In the genomic region with DNA sequence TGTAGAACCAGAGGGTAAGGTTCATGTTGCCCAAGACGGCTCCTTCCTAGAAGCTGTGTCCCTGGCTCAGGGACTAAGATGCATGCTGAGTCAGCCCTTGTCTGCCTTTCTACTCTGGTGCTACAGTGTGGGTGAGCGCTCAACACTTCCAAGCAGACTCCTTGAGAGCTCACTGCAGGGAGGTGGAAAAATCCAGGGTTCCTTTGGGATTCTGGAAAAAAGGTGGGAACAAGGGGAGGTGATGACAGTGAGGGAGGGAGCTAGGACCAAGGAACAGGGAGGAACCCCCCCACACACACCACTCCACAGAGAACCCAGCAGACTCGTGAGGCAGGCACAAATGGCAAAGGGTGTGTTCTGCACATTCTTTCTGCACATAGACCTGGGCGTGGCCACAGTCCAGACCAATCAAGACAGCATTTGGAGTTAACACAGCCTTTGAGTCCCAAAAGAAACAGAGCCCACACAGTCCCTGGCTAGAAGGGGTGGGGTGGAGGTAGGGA, we compare ENCODE assay signal across 9 mouse cellular contexts. TPM values are rescaled to one million over a fixed set of nuclear protein-coding genes. Genes with fewer than 3 reads are reported as not detected.
DNase-seq lines count a peak whose midpoint lies in the region; ATAC-seq lines count a peak whose summit lies in the region.
"Had no signal": no experiment of that assay in that cellular context is flagged by ENCODE, and none has a peak within 500 bp of the region (broad histone marks: within the 10 kb centered on the region; RNA-seq: fewer than 3 reads in every experiment).

No protein-coding gene starts in this region.

- 0 out of 2 replicates have a peak, but pooled peaks have one; percentile 4 for ATAC-seq in neural tube, embryonic 13.5 days (ENCODE audit: low read depth)
- ATAC-seq in neural tube, embryonic 15.5 days (ENCODE audit: low FRiP score), result no peak
- peak; percentile 73 for ATAC-seq in stomach, embryonic 14.5 days (ENCODE audit: insufficient number of reproducible peaks, insufficient read depth, low FRiP score, low read depth)
- ATAC-seq: midbrain, embryonic 16.5 days had no signal

- H3K27ac ChIP-seq in neural tube, embryonic 13.5 days (replicated peaks), result no peak overlapping the region
- no peak overlapping the region for H3K27ac ChIP-seq in neural tube, embryonic 15.5 days (replicated peaks)
- no peak overlapping the region for H3K27ac ChIP-seq in embryonic facial prominence, embryonic 10.5 days (replicated peaks)
- 0 out of 2 replicates have a peak overlapping the region, but pooled peaks have one; percentile 10 for H3K27ac ChIP-seq in stomach, embryonic 14.5 days (ENCODE audit: low read length)

- H3K9me3 ChIP-seq in neural tube, embryonic 13.5 days, result no peaks in the 10 kb centered on the region
- H3K9me3 ChIP-seq in neural tube, embryonic 15.5 days (replicated peaks), result no peaks in the 10 kb centered on the region
- H3K9me3 ChIP-seq in embryonic facial prominence, embryonic 10.5 days, result no peaks in the 10 kb centered on the region
- H3K9me3 ChIP-seq in stomach, embryonic 14.5 days (ENCODE audit: control insufficient read depth, low read depth, low read length), result no peaks in the 10 kb centered on the region

- peaks cover 36% of the 10 kb centered on the region for H3K36me3 ChIP-seq in neural tube, embryonic 13.5 days
- peaks cover 35% of the 10 kb centered on the region for H3K36me3 ChIP-seq in neural tube, embryonic 15.5 days
- H3K36me3 ChIP-seq in embryonic facial prominence, embryonic 10.5 days (replicated peaks), result peaks cover 41% of the 10 kb centered on the region
- H3K36me3 ChIP-seq in stomach, embryonic 14.5 days (ENCODE audit: control insufficient read depth, insufficient read depth, low read length), result peaks cover 20% of the 10 kb centered on the region

- peak; percentile 20 for DNase-seq in embryonic facial prominence, embryonic 10.5 days (ENCODE audit: low spot score)
- peak; percentile 57 to 76 for DNase-seq in left cerebral cortex, postnatal 14 days (ENCODE audit: low spot score in 2 of 2)
- no peak for DNase-seq in layer of hippocampus, adult 8-10 months (ENCODE audit: low spot score in 2 of 2)
- no peak for DNase-seq in thymus, postnatal 36 days
- no peak for DNase-seq in cerebellum, adult 9-10 months

- H3K4me2 ChIP-seq in neural tube, embryonic 13.5 days, result no peak overlapping the region
- no peak overlapping the region for H3K4me2 ChIP-seq in neural tube, embryonic 15.5 days
- H3K4me2 ChIP-seq in stomach, embryonic 14.5 days (replicated peaks; ENCODE audit: low read depth, low read length), result no peak overlapping the region

- H3K9ac ChIP-seq in neural tube, embryonic 13.5 days, result no peak overlapping the region
- no peak overlapping the region for H3K9ac ChIP-seq in neural tube, embryonic 15.5 days (replicated peaks)
- no peak overlapping the region for H3K9ac ChIP-seq in stomach, embryonic 14.5 days (replicated peaks; ENCODE audit: low read depth, low read length)

- intact Hi-C loops in left cerebral cortex, postnatal 14 days (cut with DNase I), result no loop called here

- H3K4me1 ChIP-seq in neural tube, embryonic 13.5 days (replicated peaks), result no peaks in the 10 kb centered on the region
- H3K4me1 ChIP-seq in neural tube, embryonic 15.5 days, result no peaks in the 10 kb centered on the region
- H3K4me1 ChIP-seq in embryonic facial prominence, embryonic 10.5 days, result peaks cover 19% of the 10 kb centered on the region
- H3K4me1 ChIP-seq in stomach, embryonic 14.5 days (ENCODE audit: control insufficient read depth, insufficient read depth, low read length), result peaks cover 12% of the 10 kb centered on the region; the same call in 1 of the 2 replicates

- no peaks in the 10 kb centered on the region for H3K27me3 ChIP-seq in neural tube, embryonic 13.5 days
- H3K27me3 ChIP-seq in neural tube, embryonic 15.5 days (replicated peaks), result no peaks in the 10 kb centered on the region
- peaks cover 11% of the 10 kb centered on the region; the same call in 1 of the 2 replicates for H3K27me3 ChIP-seq in embryonic facial prominence, embryonic 10.5 days (replicated peaks; ENCODE audit: low read depth, poor library complexity, severe bottlenecking)
- no peaks in the 10 kb centered on the region for H3K27me3 ChIP-seq in stomach, embryonic 14.5 days (ENCODE audit: control insufficient read depth, insufficient read depth, low read length)

- WGBS in neural tube, embryonic 13.5 days, result 61% methylated on average over 4 of the region's 4 CpGs
- 53% methylated on average over 4 of the region's 4 CpGs for WGBS in neural tube, embryonic 15.5 days
- 62% methylated on average over 4 of the region's 4 CpGs for WGBS in embryonic facial prominence, embryonic 10.5 days
- 43% methylated on average over 4 of the region's 4 CpGs for WGBS in stomach, embryonic 14.5 days

- H3K4me3 ChIP-seq in neural tube, embryonic 13.5 days, result no peak overlapping the region
- H3K4me3 ChIP-seq in neural tube, embryonic 15.5 days (replicated peaks), result no peak overlapping the region
- H3K4me3 ChIP-seq in embryonic facial prominence, embryonic 10.5 days, result no peak overlapping the region
- no peak overlapping the region for H3K4me3 ChIP-seq in stomach, embryonic 14.5 days (ENCODE audit: low read depth, low read length)

RNA-seq across cellular contexts. Expression of a gene that starts 10.9 kb away (rescaled TPM):
- polyA plus RNA-seq in neural tube, embryonic 13.5 days (2015; fragmentation: Nextera tagmentation; extraction: Ambion mirVana), result 3.8 and 4.0 TPM in 2 replicates
- 2.4 and 2.8 TPM in 2 replicates for polyA plus RNA-seq in neural tube, embryonic 15.5 days (2015; fragmentation: Nextera tagmentation; extraction: Ambion mirVana)
- polyA plus RNA-seq in embryonic facial prominence, embryonic 10.5 days (2016; fragmentation: Nextera tagmentation; extraction: Ambion mirVana), result 1.8 and 2.8 TPM in 2 replicates
- total RNA-seq in left cerebral cortex, postnatal 14 days (2021), result 1 to 10 TPM; 2.4 to 4.2 TPM
- 1.5 and 1.6 TPM in 2 replicates for polyA plus RNA-seq in stomach, embryonic 14.5 days (2014; fragmentation: Nextera tagmentation; extraction: Ambion mirVana)
- 1 to 10 TPM; 1.4 to 5.6 (median 3.5) TPM for total RNA-seq in layer of hippocampus, adult 8-10 months (2022)

RNA-seq across cellular contexts. Expression of a gene that starts 16.9 kb away (rescaled TPM):
- 6.9 and 11.1 TPM in 2 replicates for polyA plus RNA-seq in neural tube, embryonic 13.5 days (2015; fragmentation: Nextera tagmentation; extraction: Ambion mirVana)
- 4.4 and 5.1 TPM in 2 replicates for polyA plus RNA-seq in neural tube, embryonic 15.5 days (2015; fragmentation: Nextera tagmentation; extraction: Ambion mirVana)
- polyA plus RNA-seq in embryonic facial prominence, embryonic 10.5 days (2016; fragmentation: Nextera tagmentation; extraction: Ambion mirVana), result 5.6 and 6.2 TPM in 2 replicates
- total RNA-seq in left cerebral cortex, postnatal 14 days (2021), result 1 to 10 TPM; 1.0 to 1.2 TPM
- 2.1 and 3.1 TPM in 2 replicates for polyA plus RNA-seq in stomach, embryonic 14.5 days (2014; fragmentation: Nextera tagmentation; extraction: Ambion mirVana)
- 1 to 10 TPM; 1.9 to 7.8 (median 3.4) TPM for total RNA-seq in layer of hippocampus, adult 8-10 months (2022)

RNA-seq across cellular contexts. Expression of a gene that starts 16.9 kb away (rescaled TPM):
- polyA plus RNA-seq in neural tube, embryonic 13.5 days (2015; fragmentation: Nextera tagmentation; extraction: Ambion mirVana), result 19.8 and 24.8 TPM in 2 replicates
- 20.3 and 20.7 TPM in 2 replicates for polyA plus RNA-seq in neural tube, embryonic 15.5 days (2015; fragmentation: Nextera tagmentation; extraction: Ambion mirVana)
- 20.4 and 20.6 TPM in 2 replicates for polyA plus RNA-seq in embryonic facial prominence, embryonic 10.5 days (2016; fragmentation: Nextera tagmentation; extraction: Ambion mirVana)
- 1 to 10 TPM; 4.0 to 5.0 TPM for total RNA-seq in left cerebral cortex, postnatal 14 days (2021)
- polyA plus RNA-seq in stomach, embryonic 14.5 days (2014; fragmentation: Nextera tagmentation; extraction: Ambion mirVana), result 20.6 and 22.0 TPM in 2 replicates
- total RNA-seq in layer of hippocampus, adult 8-10 months (2022), result 1 to 10 TPM; 3.6 to 5.7 (median 4.2) TPM

Comparison
In these comparisons a context has a peak if more than half of its experiments do, and no peak if none do; other contexts are left out.
1. DNase-seq: peak in embryonic facial prominence, embryonic 10.5 days (single experiment) and left cerebral cortex, postnatal 14 days (2 of 2); none in layer of hippocampus, adult 8-10 months (0 of 2), thymus, postnatal 36 days (0 of 2) and cerebellum, adult 9-10 months (single experiment).